Mouse (Mus musculus) spleen, postnatal 14 days (tissue): ENCODE measurements around the gene Irgm2.
"Not testable (repeated sequence)": the region's sequence is repeated elsewhere in the genome, so short reads cannot be mapped to it uniquely, and the experiment has no call there.

ENCODE experiments used
- DNase-seq, 2 experiments: peaks; one replicate each; pipeline ENCODE4 v3.0.0; 2021 to 2022; ENCODE audit warnings: low spot score in 2 of 2

Gene Irgm2

GRCm38 (mm10) chr11:58213673-58214342, 14.4 kb downstream of the Irgm2 start:
- no peak for DNase-seq

- peak; percentile 75 to 82 for DNase-seq
Observed at GRCm38 (mm10) chr11:58214391-58215048, 15.1 kb downstream of the Irgm2 start.

- DNase-seq: not testable (repeated sequence)
Observed at GRCm38 (mm10) chr11:58215049-58215430, 15.6 kb downstream of the Irgm2 start.

GRCm38 (mm10) chr11:58215814-58216213, 16.4 kb downstream of the Irgm2 start:
- no peak for DNase-seq

- no peak for DNase-seq
Observed at GRCm38 (mm10) chr11:58216823-58217222, 17.4 kb downstream of the Irgm2 start.

- no peak for DNase-seq
Observed at GRCm38 (mm10) chr11:58223751-58224150, 24.3 kb downstream of the Irgm2 start.

- peak in 1 of 2 experiments; percentile 35 for DNase-seq
Observed at GRCm38 (mm10) chr11:58224313-58224712, 24.9 kb downstream of the Irgm2 start.

GRCm38 (mm10) chr11:58224872-58225271, 25.5 kb downstream of the Irgm2 start:
- not testable (repeated sequence) for DNase-seq

- peak; percentile 27 to 62 for DNase-seq
Observed at GRCm38 (mm10) chr11:58225655-58226054, 26.2 kb downstream of the Irgm2 start.

- no peak for DNase-seq
Observed at GRCm38 (mm10) chr11:58226425-58226824, 27.0 kb downstream of the Irgm2 start.

- DNase-seq: not testable (repeated sequence)
Observed at GRCm38 (mm10) chr11:58228021-58228420, 28.6 kb downstream of the Irgm2 start.

- DNase-seq: no peak
Observed at GRCm38 (mm10) chr11:58230396-58230910, 31.0 kb downstream of the Irgm2 start.

- DNase-seq: no peak
Observed at GRCm38 (mm10) chr11:58231156-58231555, 31.7 kb downstream of the Irgm2 start.

GRCm38 (mm10) chr11:58234551-58234950, 35.1 kb downstream of the Irgm2 start:
- DNase-seq: not testable (repeated sequence)

GRCm38 (mm10) chr11:58235152-58235551, 35.7 kb downstream of the Irgm2 start:
- no peak for DNase-seq

GRCm38 (mm10) chr11:58238840-58239791, 39.7 kb downstream of the Irgm2 start:
- DNase-seq: no peak

- DNase-seq: no peak
Observed at GRCm38 (mm10) chr11:58247294-58247693, 47.9 kb downstream of the Irgm2 start.

GRCm38 (mm10) chr11:58249203-58249981, 50.0 kb downstream of the Irgm2 start:
- DNase-seq: no peak

GRCm38 (mm10) chr11:58250550-58250949, 51.1 kb downstream of the Irgm2 start:
- DNase-seq: no peak

- DNase-seq: no peak
Observed at GRCm38 (mm10) chr11:58254411-58254810, 55.0 kb downstream of the Irgm2 start.

- DNase-seq: no peak
Observed at GRCm38 (mm10) chr11:58257816-58258215, 58.4 kb downstream of the Irgm2 start.
